Mouse (Mus musculus): ENCODE results near the gene Vmn1r122.
"Not testable (repeated sequence)": the region's sequence is repeated elsewhere in the genome, so short reads cannot be mapped to it uniquely, and the experiment has no call there.

Gene Vmn1r122

GRCm38 (mm10) chr7:21134028-21134427 is at the start of gene Vmn1r122:
Vmn1r122 (minus strand) TSS chr7:21134128.
- not testable (repeated sequence) for DNase-seq (ENCODE audit: low read depth, low spot score)

GRCm38 (mm10) chr7:21161885-21162284 is 28.0 kb upstream of the Vmn1r122 start, which contains the start of gene Vmn1r123:
Vmn1r123 (plus strand) TSS chr7:21162185.
- DNase-seq (ENCODE audit: low read depth, low spot score) = not testable (repeated sequence)

DNA sequence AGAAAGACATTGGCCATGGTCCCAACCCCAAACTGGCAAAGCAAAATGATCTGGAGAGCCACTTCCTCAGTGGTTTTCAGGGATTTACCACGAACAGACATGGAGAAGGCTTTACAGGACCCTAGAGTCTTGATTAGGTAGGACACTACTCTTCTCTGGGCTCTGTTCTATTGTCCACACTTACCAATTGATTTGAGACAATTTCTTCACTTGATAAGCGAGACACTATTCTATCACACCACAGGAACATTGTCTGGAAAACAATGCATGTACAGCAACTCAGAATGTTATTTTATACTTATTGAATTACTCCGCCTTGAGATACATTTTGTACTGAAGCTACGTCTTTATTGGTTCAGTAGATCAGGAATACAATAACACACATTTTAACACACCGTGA is 35.5 kb downstream of the Vmn1r122 start, which contains the start of gene Vmn1r121:
TSS of gene Vmn1r121 (minus strand) at position 101 of the 400 bp plus-strand sequence.
- DNase-seq (ENCODE audit: low read depth, low spot score) = not testable (repeated sequence)
